Mouse (Mus musculus) embryonic facial prominence, embryonic 11.5 days (tissue): ENCODE results near the gene Atg5. TPM values are rescaled to one million over a fixed set of nuclear protein-coding genes. Genes with fewer than 3 reads are reported as not detected.

Experiments used
- ATAC-seq: fragments of 200-750 bp; cut with Nextera tagmentation; replicated peaks from 2 replicates; pipeline ENCODE4 v1.8.0; 2017; ENCODE audit warnings: low read depth; ENCODE audit not compliant: insufficient number of reproducible peaks, low FRiP score, low TSS enrichment
- DNase-seq: peaks from one replicate; pipeline ENCODE4 v3.0.0-alpha.2; 2015; ENCODE audit warnings: low spot score
- H3K27ac ChIP-seq: fragments of 300-500 bp; sonication (generic); replicated peaks from 2 replicates; pipeline ENCODE4 v1.5.1; 2014; ENCODE audit warnings: mild to moderate bottlenecking, low read depth, low read length, control low read depth
- H3K27me3 ChIP-seq: fragments of 300-500 bp; sonication (generic); 2 replicates; pipeline ENCODE4 v1.6.1; 2014; ENCODE audit warnings: mild to moderate bottlenecking, low read length, moderate library complexity, mixed read lengths; ENCODE audit not compliant: control insufficient read depth, insufficient read depth
- H3K36me3 ChIP-seq: fragments of 300-500 bp; sonication (generic); replicated peaks from 2 replicates; pipeline ENCODE4 v1.6.1; 2014; ENCODE audit warnings: low read depth, mild to moderate bottlenecking, low read length, moderate library complexity, mixed read lengths; ENCODE audit not compliant: control insufficient read depth, insufficient read depth
- H3K4me1 ChIP-seq: fragments of 300-500 bp; sonication (generic); 2 replicates; pipeline ENCODE4 v1.6.1; 2014; ENCODE audit warnings: low read length, mixed read lengths; ENCODE audit not compliant: control insufficient read depth, insufficient read depth
- H3K4me2 ChIP-seq: fragments of 300-500 bp; sonication (generic); 2 replicates; pipeline ENCODE4 v1.6.1; 2014; ENCODE audit warnings: low read depth, mild to moderate bottlenecking, control low read depth, low read length, moderate library complexity
- H3K4me3 ChIP-seq: fragments of 300-500 bp; sonication (generic); 2 replicates; pipeline ENCODE4 v1.5.1; 2014; ENCODE audit warnings: low read depth, low read length, control low read depth
- H3K9ac ChIP-seq: fragments of 300-500 bp; sonication (generic); replicated peaks from 2 replicates; pipeline ENCODE4 v1.6.1; 2014; ENCODE audit warnings: mild to moderate bottlenecking, control low read depth, low read length
- H3K9me3 ChIP-seq: fragments of 300-500 bp; sonication (generic); replicated peaks from 2 replicates; pipeline ENCODE4 v1.6.1; 2016; ENCODE audit warnings: mild to moderate bottlenecking, low read length, inconsistent platforms, mixed read lengths; ENCODE audit not compliant: control insufficient read depth
- WGBS: fragments of 180-500 bp; shearing (Covaris S2); extraction: QIAGEN DNeasy Blood & Tissue Kit; methylation state at CpG from one replicate; pipeline ENCODE4 v1.1.7; 2014; 5-methylcytosine and 5-hydroxymethylcytosine counted together
- polyA plus RNA-seq: library from polyadenylated mRNA; unstranded; fragments of >200 nt; fragmentation: Nextera tagmentation; extraction: Ambion mirVana; gene quantifications from 2 replicates; pipeline ENCODE4 v1.2.1, GENCODE M21; 2014

Gene Atg5
- polyA plus RNA-seq, 1 experiment from 2014 or later: 65.4 TPM

GRCm38 (mm10) chr10:44343351-44343750 is 75.2 kb downstream of the Atg5 start:
- WGBS: 94% methylated on average over 3 of the region's 3 CpGs
- Histone ChIP-seq H3K27ac (no peak overlapping the region), H3K9ac (no peak overlapping the region), H3K4me3 (no peak overlapping the region), H3K9me3 (no peaks in the 10 kb centered on the region), H3K27me3 (no peaks in the 10 kb centered on the region), H3K4me1 (no peaks in the 10 kb centered on the region), H3K36me3 (no peaks in the 10 kb centered on the region), H3K4me2 (no peak overlapping the region)
- DNase-seq (no peak), ATAC-seq (no peak)

- no peaks in the 10 kb centered on the region for H3K4me1 ChIP-seq
- DNase-seq: no peak
- H3K27ac ChIP-seq: no peak overlapping the region
- no peak for ATAC-seq
- H3K4me3 ChIP-seq: no peak overlapping the region
- no peaks in the 10 kb centered on the region for H3K36me3 ChIP-seq
- 91% methylated on average over 10 of the region's 10 CpGs for WGBS
- H3K27me3 ChIP-seq: no peaks in the 10 kb centered on the region
- no peaks in the 10 kb centered on the region for H3K9me3 ChIP-seq
- H3K4me2 ChIP-seq: no peak overlapping the region
- no peak overlapping the region for H3K9ac ChIP-seq
Observed at GRCm38 (mm10) chr10:44347549-44348172, 79.5 kb downstream of the Atg5 start.

DNA sequence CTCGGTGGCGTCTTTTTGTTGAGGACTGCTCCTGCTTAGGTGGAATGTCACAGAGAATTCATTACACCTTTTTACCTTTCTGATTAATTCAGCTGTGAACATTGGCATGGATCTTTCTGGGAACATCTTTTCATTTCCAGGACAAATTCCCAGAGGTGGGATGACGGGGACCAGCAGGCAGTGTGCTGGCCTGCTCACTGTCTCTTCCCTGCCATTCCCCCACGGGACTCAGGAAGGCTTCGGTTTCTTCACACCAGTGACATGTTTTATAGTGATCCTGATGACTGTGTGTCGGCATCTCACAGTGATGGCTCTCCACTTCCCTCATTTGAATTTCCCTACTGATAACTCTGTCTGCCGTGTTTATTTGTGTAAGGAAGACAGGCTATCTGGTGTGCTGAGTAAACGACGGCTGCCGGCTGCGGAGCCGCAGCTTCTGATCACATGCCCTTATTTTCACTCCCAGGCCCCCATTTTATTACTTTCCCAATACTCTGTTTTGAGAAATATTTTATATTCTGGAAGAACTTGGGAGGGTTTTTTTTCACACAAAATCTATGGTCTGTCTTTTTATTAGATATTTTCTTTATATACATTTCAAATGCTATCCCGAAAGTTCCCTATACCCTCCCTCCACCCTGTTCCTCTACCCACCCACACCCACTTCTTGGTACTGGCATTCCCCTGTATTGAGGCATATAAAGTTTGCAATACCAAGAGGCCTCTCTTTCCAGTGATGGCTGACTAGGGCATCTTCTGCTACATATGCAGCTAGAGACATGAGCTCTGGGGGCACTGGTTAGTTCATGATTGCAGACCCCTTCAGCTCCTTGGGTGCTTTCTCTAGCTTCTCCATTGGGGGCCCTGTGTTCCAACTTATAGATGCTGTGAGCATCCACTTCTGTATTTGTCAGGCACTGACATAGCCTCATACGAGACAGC is 80.6 kb downstream of the Atg5 start:
- no peaks in the 10 kb centered on the region for H3K9me3 ChIP-seq
- H3K27ac ChIP-seq: no peak overlapping the region
- no peak overlapping the region for H3K9ac ChIP-seq
- no peak overlapping the region for H3K4me2 ChIP-seq
- H3K27me3 ChIP-seq: no peaks in the 10 kb centered on the region
- H3K36me3 ChIP-seq: no peaks in the 10 kb centered on the region
- 77% methylated on average over 14 of the region's 14 CpGs for WGBS
- DNase-seq: no peak
- H3K4me1 ChIP-seq: no peaks in the 10 kb centered on the region
- no peak overlapping the region for H3K4me3 ChIP-seq
- no peak for ATAC-seq

DNA sequence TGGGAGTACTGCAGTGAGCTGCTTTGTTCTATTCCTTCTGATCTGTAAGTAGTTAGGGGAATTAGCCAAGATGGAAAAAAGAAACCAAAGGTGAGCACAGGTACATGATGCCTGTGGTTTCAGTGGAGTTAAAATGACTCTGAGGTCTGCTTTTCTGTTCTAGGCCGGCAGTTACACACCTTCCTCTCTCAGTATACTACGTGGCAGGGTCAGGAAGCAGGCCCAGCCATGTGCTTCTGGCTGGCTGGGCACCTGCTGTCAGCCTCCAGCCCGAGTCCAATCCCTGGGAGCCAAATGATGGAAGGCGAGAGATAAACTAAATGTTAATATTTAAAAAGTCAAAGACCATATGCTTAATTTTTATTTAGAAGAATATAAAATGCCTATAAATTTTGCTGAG is 85.3 kb downstream of the Atg5 start:
- no peak overlapping the region for H3K4me3 ChIP-seq
- no peak for ATAC-seq
- H3K9me3 ChIP-seq: no peaks in the 10 kb centered on the region
- no peak for DNase-seq
- no peak overlapping the region for H3K9ac ChIP-seq
- no peaks in the 10 kb centered on the region; the same call in 1 of the 2 replicates for H3K4me1 ChIP-seq
- H3K4me2 ChIP-seq: no peak overlapping the region
- no peak overlapping the region for H3K27ac ChIP-seq
- no peaks in the 10 kb centered on the region for H3K27me3 ChIP-seq
- H3K36me3 ChIP-seq: no peaks in the 10 kb centered on the region
- WGBS: 82% methylated on average over 4 of the region's 4 CpGs

DNA sequence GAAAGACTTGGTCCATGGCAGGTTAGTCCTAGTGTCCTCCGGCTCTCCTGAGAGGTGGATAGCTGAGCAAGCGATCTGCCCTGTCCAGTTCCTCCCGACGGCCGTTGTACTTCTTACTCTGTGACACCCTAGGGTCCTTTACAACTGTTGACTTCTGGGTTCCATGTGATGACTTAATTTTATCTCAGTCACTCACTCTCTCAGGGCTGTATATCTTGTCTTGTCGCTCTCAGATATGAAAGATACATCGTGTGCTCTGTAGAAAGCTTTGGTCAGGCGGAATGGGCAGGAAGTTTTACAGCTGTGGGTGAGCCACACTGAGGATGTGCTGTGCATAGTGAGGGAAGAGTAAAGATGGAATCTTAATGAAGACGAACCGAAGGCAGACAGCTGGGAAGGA is 86.2 kb downstream of the Atg5 start:
- H3K27me3 ChIP-seq: no peaks in the 10 kb centered on the region
- DNase-seq (no peak), ATAC-seq (no peak)
- WGBS: 89% methylated on average over 10 of the region's 10 CpGs
- H3K4me1 ChIP-seq: no peaks in the 10 kb centered on the region; the same call in 1 of the 2 replicates
- H3K9me3 ChIP-seq: no peaks in the 10 kb centered on the region
- no peaks in the 10 kb centered on the region for H3K36me3 ChIP-seq
- no peak overlapping the region for H3K4me3 ChIP-seq
- H3K4me2 ChIP-seq: no peak overlapping the region
- H3K27ac ChIP-seq: no peak overlapping the region
- H3K9ac ChIP-seq: no peak overlapping the region

DNA sequence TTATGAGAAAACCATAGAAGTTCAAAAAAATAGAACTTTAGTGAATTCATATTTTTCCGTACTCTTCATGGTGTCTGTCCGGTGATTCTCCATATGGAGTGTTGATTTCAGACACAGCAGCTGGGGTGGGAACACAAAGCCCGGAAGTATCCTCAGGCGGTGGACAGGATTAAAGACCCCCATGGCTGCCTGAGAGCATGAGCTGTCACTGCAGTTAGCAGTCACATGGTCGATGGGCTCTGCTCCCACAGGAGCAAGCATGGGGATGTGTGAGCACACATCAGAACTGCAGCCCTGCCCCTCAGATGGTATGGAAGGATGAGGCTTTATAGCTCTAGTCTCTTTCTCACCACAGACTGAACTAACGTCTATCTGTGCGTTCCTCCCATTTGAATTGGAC is 87.1 kb downstream of the Atg5 start:
- ATAC-seq (no peak), DNase-seq (no peak)
- no peak overlapping the region for H3K4me3 ChIP-seq
- no peaks in the 10 kb centered on the region for H3K27me3 ChIP-seq
- WGBS: 74% methylated on average over 7 of the region's 7 CpGs
- no peak overlapping the region for H3K27ac ChIP-seq
- no peaks in the 10 kb centered on the region for H3K9me3 ChIP-seq
- no peaks in the 10 kb centered on the region; the same call in 1 of the 2 replicates for H3K4me1 ChIP-seq
- no peak overlapping the region for H3K4me2 ChIP-seq
- no peaks in the 10 kb centered on the region for H3K36me3 ChIP-seq
- no peak overlapping the region for H3K9ac ChIP-seq

- DNase-seq (no peak), ATAC-seq (no peak)
- no peaks in the 10 kb centered on the region for H3K9me3 ChIP-seq
- H3K4me2 ChIP-seq: no peak overlapping the region
- H3K27me3 ChIP-seq: no peaks in the 10 kb centered on the region
- no peaks in the 10 kb centered on the region; the same call in 1 of the 2 replicates for H3K4me1 ChIP-seq
- no peaks in the 10 kb centered on the region for H3K36me3 ChIP-seq
- 91% methylated on average over 5 of the region's 5 CpGs for WGBS
- H3K9ac ChIP-seq: no peak overlapping the region
- no peak overlapping the region for H3K4me3 ChIP-seq
- no peak overlapping the region for H3K27ac ChIP-seq
Observed at GRCm38 (mm10) chr10:44356625-44357024, 88.5 kb downstream of the Atg5 start.

DNA sequence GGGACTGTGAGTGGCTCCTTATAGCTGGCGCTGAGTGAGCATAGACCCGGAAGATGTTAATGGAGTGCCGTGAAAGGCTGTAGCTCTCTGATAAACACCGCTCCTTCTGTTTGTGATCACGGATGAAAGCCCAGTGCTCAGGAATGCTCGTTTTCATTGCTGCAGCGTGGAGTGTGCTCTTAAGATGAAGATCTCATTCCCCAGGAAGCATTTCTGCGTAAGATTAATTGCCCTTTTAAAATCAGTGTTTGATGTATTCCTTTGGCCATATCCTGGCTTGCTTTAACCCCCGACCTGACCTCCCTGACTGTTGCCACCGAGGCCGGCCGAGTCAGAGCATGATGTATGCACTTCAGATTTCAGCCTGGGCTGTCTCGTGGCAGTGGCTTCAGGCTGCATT is 89.2 kb downstream of the Atg5 start:
- Histone ChIP-seq H3K4me1 (no peaks in the 10 kb centered on the region; the same call in 1 of the 2 replicates), H3K27me3 (no peaks in the 10 kb centered on the region), H3K4me3 (no peak overlapping the region), H3K9ac (no peak overlapping the region), H3K9me3 (no peaks in the 10 kb centered on the region), H3K36me3 (no peaks in the 10 kb centered on the region), H3K27ac (no peak overlapping the region), H3K4me2 (no peak overlapping the region)
- DNase-seq (peak; percentile 38), ATAC-seq (no peak)
- WGBS: 13% methylated on average over 13 of the region's 13 CpGs
